Mouse (Mus musculus) left cerebral cortex, adult 2 months (tissue): ENCODE results near the gene Pigm. TPM values are rescaled to one million over a fixed set of nuclear protein-coding genes. Genes with fewer than 3 reads are reported as not detected.

ENCODE experiments used
- DNase-seq, 2 experiments: peaks; one replicate each; pipeline ENCODE4 v3.0.0; 2021 to 2022; ENCODE audit warnings: low spot score in 2 of 2, mixed read lengths in 1 of 2; ENCODE audit errors: extremely low spot score in 1 of 2
- H3K27ac ChIP-seq: fragments of 200-600 bp; 2 replicates; pipeline ENCODE4 v1.8.1; 2022
- H3K4me3 ChIP-seq: fragments of 200-600 bp; 2 replicates; pipeline ENCODE4 v1.8.1; 2022
- CTCF ChIP-seq: fragments of 200-600 bp; IDR thresholded peaks from 2 replicates; pipeline ENCODE4 v1.8.1; 2022; ENCODE audit warnings: antibody characterized with exemption, mild to moderate bottlenecking, moderate library complexity
- intact Hi-C: fragments of 180-260 bp; cut with DNase I; formaldehyde crosslinking; loops from one replicate; pipeline ENCODE4 v1.15.1; 2025
- long read RNA-seq, 2 experiments: library from polyadenylated mRNA; stranded (forward); transcript quantifications; one replicate each; pipeline ENCODE4 v2.0.0; 2021; ENCODE audit warnings: borderline mapping rate in 2 of 2
- total RNA-seq, 2 experiments: library from RNA; stranded (reverse); gene quantifications; 2 replicates each; pipeline ENCODE4 v1.2.3; 2021

Pigm gene
- 1 to 10 TPM; 9.3 to 9.8 TPM for total RNA-seq
- long read RNA-seq, experiment 1, full-length matches to known transcripts: 7 of 7 reads
- long read RNA-seq, experiment 1, partial matches to known transcripts: 0 of 7 reads
- long read RNA-seq, experiment 1, other reads (novel, unspliced or antisense): 0 of 7 reads
- long read RNA-seq, experiment 2, full-length matches to known transcripts: 10 of 10 reads
- long read RNA-seq, experiment 2, partial matches to known transcripts: 0 of 10 reads
- long read RNA-seq, experiment 2, other reads (novel, unspliced or antisense): 0 of 10 reads

DNA sequence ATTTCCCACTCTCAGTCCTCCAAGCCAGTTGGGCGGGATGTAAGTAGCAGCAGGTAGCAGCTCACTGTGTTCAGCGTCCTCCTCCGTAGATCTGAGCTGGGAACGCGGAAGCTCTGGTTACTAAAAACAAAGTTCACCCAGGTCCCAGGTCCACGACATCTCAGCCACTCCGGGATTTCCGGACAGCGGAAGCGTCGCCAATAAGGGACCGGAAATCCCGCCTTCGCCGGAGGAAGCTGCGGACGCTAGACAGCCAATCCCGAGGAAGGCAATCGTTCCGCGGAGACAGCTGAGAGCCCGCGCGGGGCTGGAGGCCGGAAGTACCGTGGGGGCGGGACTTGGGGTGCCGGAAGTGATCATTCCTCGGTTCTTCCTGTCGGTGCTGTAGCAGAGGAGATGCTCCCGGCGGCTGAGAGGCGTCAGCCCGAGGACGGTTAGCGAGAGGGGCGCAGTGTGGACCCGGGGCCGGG lies at the start of gene Pigm:
Gene Pigm, plus strand, starts transcription at position 349 of the 470 bp plus-strand sequence.
- H3K4me3 ChIP-seq: peak within 1 kb of the TSS; percentile 100
- H3K27ac ChIP-seq: peak within 1 kb of the TSS; percentile 82
- intact Hi-C loops: no loop called here
- TF ChIP-seq CTCF: no peak
- peak; percentile 96 to 98 for DNase-seq

DNA sequence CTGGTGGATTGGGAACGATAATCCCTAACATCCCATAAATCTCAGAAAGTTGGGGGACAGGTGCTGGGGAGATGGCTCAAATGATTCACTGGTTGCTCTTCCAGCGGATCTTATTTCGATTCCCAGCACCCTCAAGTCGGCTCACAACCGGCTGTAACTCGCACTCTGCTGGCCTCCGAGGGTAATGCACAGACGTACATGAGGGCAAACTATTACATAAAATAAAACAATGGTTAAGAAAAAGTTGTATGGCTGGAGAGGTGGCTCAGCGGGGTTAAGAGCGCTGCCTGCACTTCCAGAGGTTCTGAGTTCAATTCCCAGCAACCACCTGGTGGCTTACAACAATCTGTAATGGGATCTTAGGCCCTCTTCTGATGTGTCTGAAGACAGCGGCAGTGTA lies 49.7 kb upstream of the Pigm start:
- intact Hi-C loops: loop anchor here (5.0 kb wide), 1 partner anchor 36 kb away; no protein-coding TSS in a partner anchor
- peak overlapping the region; percentile 98 for H3K27ac ChIP-seq

DNA sequence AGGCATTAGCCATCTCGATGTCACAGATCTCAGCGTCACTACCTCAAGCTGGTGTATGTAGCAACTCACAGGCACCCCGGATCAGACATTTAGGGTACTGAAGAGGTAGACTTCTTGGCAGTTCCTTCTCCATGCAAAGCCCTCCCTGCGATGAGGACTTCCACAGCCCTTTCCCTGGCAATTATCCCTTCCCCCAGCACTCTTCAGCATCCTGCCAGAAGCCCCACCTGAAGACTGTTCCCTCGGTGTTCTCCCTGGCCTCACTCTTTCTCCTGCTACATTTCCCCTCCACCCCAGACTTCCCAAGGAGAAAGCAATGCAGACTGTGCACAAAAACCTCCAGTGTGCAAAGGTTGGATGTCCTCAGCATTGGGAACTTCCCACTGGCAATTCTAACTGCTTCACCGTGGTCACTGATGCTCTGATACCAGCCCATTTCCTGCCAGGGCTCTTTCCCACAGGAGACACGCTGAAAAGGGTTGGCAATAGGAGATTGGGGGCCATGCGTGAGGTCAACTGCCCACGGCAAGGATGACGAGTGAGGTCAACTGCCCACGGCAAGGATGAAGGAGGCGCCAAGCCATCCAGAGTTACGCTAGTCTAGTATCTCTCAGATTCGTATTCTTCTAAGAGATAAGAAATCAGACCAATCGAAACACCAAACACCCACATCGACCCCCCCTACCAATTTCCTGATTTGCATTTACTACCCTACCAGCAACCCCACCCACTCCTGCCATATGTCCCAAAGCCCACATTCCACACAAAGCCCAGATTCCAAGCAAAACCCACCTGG lies 48.9 kb upstream of the Pigm start:
- Histone ChIP-seq H3K27ac (peak overlapping the region; percentile 98), H3K4me3 (peak overlapping the region; percentile 69)
- intact Hi-C loops: loop anchor here (2.0 to 5.0 kb wide), 2 partner anchors 15 to 35 kb away; no protein-coding TSS in a partner anchor
- TF ChIP-seq CTCF: no peak
- peak; percentile 32 to 62 for DNase-seq

More for the DNA sequence above, 49.7 kb upstream of the Pigm start:
- no peak for DNase-seq
- peak overlapping the region; percentile 69; the same call in 1 of the 2 replicates for H3K4me3 ChIP-seq
- peak; percentile 15; the same call in 1 of the 2 replicates for TF ChIP-seq CTCF

DNA sequence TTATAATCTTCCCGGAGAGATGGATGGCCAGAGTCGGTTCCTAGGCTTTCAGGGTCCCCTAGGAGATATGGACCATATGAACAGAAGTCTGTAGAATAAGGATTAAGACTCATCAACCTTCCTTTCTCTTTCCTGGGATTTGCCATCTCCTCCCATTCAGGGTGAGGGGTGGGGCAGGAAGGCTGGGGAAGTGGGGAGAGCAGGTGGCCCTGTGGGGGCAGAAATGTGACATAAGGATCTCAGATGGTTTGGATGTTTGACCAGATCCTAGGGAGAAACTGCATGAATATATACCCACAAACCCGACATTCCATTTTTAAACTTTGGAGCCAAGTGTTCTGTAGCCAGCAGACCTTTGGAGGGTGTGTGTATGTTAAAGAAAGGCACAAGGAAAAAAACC lies 48.3 kb upstream of the Pigm start:
- Histone ChIP-seq H3K27ac (peak overlapping the region; percentile 98), H3K4me3 (peak overlapping the region; percentile 69)
- intact Hi-C loops: loop anchor here (2.0 to 5.0 kb wide), 2 partner anchors 15 to 34 kb away; no protein-coding TSS in a partner anchor
- DNase-seq: no peak
- TF ChIP-seq CTCF: no peak

DNA sequence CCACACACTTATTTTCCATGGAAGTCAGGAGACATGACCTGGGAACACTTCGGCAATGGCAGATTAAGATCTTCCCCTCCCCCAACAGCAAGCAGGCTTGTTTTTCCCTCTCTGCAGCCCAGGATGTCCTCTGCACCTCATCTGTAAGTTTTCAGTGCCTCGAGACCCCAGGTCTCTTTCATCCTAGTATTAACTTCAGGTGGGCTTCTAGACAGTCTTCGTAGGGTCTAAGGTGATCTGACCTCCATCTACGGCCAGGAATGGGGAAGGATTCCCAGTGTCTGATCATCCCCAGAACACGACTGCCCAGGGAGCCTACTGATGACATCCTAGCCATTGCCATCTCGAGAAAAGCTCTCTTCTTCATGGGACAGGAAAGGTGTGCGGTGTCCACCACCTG lies 47.9 kb upstream of the Pigm start:
- H3K4me3 ChIP-seq: peak overlapping the region; percentile 69
- DNase-seq: peak in 1 of 2 experiments; percentile 16
- no peak for TF ChIP-seq CTCF
- peak overlapping the region; percentile 98 for H3K27ac ChIP-seq
- intact Hi-C loops: loop anchor here (2.0 to 5.0 kb wide), 2 partner anchors 16 to 34 kb away; no protein-coding TSS in a partner anchor

DNA sequence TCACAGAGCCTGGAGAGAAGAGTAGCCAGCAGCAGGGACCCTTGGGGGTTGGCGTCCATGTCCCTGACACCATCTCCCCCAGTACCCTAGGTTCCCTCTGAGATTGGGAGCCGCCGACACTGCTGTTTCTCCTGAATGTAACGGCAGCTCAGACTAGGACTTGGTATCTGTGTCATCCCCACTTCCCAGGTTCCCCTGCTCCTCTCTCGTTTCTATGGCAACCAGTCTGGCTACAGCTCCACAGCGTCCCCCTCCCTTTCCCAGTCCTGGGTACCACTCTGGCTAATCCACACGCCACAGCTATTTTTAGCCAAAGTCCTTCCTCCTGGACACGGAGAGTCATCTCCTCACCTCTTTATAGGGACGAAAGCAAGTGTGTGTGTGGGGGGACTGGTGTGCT lies 47.2 kb upstream of the Pigm start, which contains the start of gene Kcnj9:
Gene Kcnj9, minus strand, starts transcription at position 188 of the 400 bp plus-strand sequence.
- intact Hi-C loops: loop anchor here (2.0 to 5.0 kb wide), 2 partner anchors 16 to 33 kb away; no protein-coding TSS in a partner anchor
- peak; percentile 78 to 79 for DNase-seq

DNA sequence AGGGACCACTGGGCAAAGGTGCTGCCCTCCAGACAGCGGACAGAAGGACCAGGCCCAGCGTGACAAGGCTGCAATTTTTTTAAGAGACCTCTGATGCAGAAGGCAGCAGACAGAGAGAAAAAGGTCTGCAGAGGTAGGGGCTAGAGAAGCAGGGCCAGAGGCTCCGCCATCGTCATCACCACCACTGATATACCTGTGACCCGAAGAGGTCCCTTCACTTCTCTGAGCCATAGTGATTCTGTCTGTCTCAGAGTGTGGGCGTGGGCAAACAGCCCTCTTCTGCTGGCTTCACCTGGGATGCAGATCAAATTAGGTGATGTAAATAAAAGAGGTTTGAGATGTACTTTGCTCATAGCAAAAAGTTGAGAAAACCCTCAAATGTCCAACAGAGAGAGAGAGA lies 46.7 kb upstream of the Pigm start:
- TF ChIP-seq CTCF: no peak
- H3K27ac ChIP-seq: peak overlapping the region; percentile 98
- H3K4me3 ChIP-seq: peak overlapping the region; percentile 69; the same call in 1 of the 2 replicates
- no peak for DNase-seq
- intact Hi-C loops: loop anchor here (2.0 to 5.0 kb wide), 2 partner anchors 17 to 33 kb away; no protein-coding TSS in a partner anchor

More for the DNA sequence above, 47.2 kb upstream of the Pigm start, which contains the start of gene Kcnj9:
- peak within 1 kb of the TSS; percentile 98 for H3K27ac ChIP-seq
- no peak for TF ChIP-seq CTCF
- H3K4me3 ChIP-seq: peak within 1 kb of the TSS; percentile 69

DNA sequence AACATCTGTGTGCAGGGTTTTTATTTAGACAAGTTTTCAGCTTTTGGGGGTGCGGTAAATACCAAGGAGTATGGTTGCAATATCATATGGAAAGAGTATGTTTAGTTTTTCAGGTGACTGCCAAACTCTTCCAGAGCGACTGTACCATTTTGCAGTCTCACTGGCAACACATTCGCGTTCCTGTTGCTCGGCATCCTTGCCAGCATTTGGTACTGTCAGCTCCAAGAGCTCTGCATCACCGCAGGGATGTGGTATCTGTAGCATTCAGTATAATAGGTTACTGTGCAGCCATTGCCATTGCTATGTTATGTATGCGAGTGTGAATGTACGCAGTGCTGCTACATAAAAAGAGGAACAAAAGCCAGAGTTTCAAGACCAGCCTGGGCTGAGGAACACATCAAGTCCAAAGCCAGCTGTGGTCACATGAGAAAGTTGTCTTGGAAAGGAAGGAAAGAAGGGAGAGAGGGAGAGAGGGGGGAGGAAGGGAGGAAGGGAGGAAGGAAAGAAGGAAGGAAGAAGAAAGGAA lies 44.9 kb upstream of the Pigm start:
- Histone ChIP-seq H3K27ac (no peak overlapping the region), H3K4me3 (no peak overlapping the region)
- peak in 1 of 2 experiments; percentile 18 for DNase-seq
- TF ChIP-seq CTCF: no peak
- intact Hi-C loops: no loop called here

DNA sequence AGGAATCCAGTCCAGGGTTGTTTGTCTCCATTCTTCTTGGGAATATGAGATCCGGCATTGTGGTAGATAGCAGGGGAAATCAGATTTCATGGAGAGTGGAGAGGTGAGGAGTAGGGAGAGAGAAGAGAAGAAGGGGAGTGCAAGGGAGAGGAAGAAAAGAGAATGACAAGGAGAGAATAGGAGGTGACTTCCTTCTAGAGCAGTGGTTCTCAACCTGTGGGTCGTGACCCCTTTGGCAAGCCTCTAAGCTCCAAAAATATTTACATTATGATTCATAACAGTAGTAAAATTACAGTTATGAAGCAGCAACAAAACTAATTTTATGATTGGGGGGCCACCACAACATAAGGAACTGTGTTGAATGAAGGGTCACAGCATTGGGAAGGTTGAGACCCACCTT lies 43.4 kb upstream of the Pigm start:
- no peak for TF ChIP-seq CTCF
- intact Hi-C loops: no loop called here

DNA sequence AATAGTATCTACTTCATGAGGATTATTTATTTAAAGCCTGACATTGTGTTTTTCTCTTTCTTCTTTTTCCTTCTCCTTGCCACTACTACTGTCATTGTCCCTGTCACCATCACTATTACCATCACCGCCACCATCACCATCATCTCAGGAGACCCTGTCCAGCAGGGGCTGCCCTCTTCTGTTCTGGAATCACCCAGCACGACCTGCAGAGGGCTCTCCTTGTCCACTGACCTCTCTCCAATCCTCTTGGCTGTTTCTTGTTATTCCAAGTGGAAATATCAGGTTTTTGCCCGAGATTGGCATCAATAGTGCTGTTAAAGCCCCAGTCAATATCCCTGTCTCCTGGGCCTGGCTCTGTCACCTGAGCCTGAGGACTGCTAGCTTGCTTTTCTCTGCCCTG lies 42.8 kb upstream of the Pigm start:
- no peak for DNase-seq
- Histone ChIP-seq H3K4me3 (no peak overlapping the region), H3K27ac (no peak overlapping the region)
- peak; percentile 49 for TF ChIP-seq CTCF
- intact Hi-C loops: no loop called here

More for the DNA sequence above, 43.4 kb upstream of the Pigm start:
- DNase-seq: no peak
- H3K27ac ChIP-seq: no peak overlapping the region
- no peak overlapping the region for H3K4me3 ChIP-seq

DNA sequence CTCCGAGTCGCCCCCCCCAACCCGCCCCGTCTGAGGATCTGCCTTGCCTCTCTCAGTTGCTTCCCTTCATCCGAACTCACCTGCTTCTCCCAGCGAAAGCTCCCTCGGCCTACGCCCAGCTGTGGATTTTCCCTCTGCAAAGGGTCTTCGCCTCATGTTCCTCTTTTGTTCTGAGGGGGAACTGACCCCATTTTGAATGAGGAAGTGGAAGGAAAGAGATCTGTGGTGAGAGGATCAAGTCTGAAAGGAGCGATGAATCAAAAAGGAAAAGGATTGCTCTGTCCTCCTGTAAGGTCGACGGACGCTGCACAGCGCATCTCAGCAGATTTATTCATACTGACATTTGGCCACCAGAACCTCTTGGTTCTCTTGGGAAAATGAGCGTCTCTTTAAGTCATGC lies 40.5 kb upstream of the Pigm start:
- intact Hi-C loops: no loop called here
- H3K27ac ChIP-seq: no peak overlapping the region
- no peak for DNase-seq
- no peak overlapping the region for H3K4me3 ChIP-seq
- TF ChIP-seq CTCF: no peak
